Mouse (Mus musculus): ENCODE results near the gene Alox12e. TPM values are rescaled to one million over a fixed set of nuclear protein-coding genes. Genes with fewer than 3 reads are reported as not detected.

The Alox12e gene
- polyA plus RNA-seq, 1 experiment from 2014 or later = not detected

DNA sequence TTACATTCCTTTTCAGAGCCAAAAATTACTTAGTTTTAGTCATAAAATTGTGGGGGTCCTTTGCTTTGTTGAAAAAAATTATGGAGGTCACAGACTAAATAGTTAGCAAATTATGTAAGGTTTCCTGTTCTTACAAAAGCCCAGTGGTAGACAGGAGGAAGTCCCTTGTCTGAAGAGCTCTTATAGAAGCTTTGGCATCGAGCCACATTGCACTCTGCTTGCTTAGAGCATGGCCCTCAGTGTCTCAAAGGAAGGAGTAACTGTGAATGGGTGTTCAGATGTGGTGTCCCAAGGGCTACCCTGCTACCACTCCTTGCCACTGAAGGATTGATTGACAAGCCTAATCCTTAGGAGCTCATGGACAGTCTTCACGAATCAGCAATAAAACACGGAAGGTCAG lies 42.0 kb downstream of the Alox12e start:
- ATAC-seq = no peak
- Histone ChIP-seq H3K36me3 (ENCODE audit: control insufficient read depth, insufficient read depth, low read length) (no peaks in the 10 kb centered on the region), H3K4me2 (ENCODE audit: low read length) (no peak overlapping the region), H3K27me3 (ENCODE audit: control insufficient read depth, insufficient read depth, low read depth, low read length) (no peaks in the 10 kb centered on the region), H3K9me3 (replicated peaks; ENCODE audit: control insufficient read depth, low read length, poor library complexity, severe bottlenecking) (no peaks in the 10 kb centered on the region), H3K9ac (ENCODE audit: low read depth, low read length) (no peak overlapping the region), H3K27ac (ENCODE audit: low read length) (no peak overlapping the region), H3K4me1 (ENCODE audit: control insufficient read depth, insufficient read depth, low read length) (no peaks in the 10 kb centered on the region), H3K4me3 (ENCODE audit: low read depth, low read length) (no peak overlapping the region)
- WGBS = 69% methylated on average over 3 of the region's 3 CpGs

DNA sequence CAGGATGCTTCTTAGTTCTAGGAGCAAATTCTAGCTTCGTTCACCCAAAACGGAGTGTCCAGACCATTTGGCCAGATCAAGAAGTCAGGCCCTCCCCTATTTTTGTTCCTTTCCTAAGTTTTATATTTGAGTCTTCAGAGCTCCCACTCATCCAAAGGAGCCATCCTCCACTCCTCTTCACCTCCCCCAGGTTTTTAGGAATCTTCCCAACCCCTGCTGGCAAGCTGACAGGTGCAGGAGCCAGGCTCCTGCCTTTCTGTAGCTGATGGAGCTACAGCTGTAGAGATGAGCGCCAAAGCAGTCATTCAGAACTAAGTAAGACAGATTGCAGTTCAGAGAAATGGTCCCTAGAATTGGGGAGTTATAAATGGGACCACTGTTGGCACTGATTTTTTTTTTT lies 43.5 kb downstream of the Alox12e start:
- no peaks in the 10 kb centered on the region for H3K27me3 ChIP-seq (ENCODE audit: control insufficient read depth, insufficient read depth, low read depth, low read length)
- ATAC-seq = no peak
- H3K9me3 ChIP-seq (replicated peaks; ENCODE audit: control insufficient read depth, low read length, poor library complexity, severe bottlenecking) = no peaks in the 10 kb centered on the region
- H3K27ac ChIP-seq (ENCODE audit: low read length) = no peak overlapping the region
- no peak overlapping the region for H3K4me2 ChIP-seq (ENCODE audit: low read length)
- H3K4me1 ChIP-seq (ENCODE audit: control insufficient read depth, insufficient read depth, low read length) = no peaks in the 10 kb centered on the region
- no peak overlapping the region for H3K4me3 ChIP-seq (ENCODE audit: low read depth, low read length)
- no peak overlapping the region for H3K9ac ChIP-seq (ENCODE audit: low read depth, low read length)
- H3K36me3 ChIP-seq (ENCODE audit: control insufficient read depth, insufficient read depth, low read length) = no peaks in the 10 kb centered on the region
- WGBS = 85% methylated on average over 3 of the region's 3 CpGs

DNA sequence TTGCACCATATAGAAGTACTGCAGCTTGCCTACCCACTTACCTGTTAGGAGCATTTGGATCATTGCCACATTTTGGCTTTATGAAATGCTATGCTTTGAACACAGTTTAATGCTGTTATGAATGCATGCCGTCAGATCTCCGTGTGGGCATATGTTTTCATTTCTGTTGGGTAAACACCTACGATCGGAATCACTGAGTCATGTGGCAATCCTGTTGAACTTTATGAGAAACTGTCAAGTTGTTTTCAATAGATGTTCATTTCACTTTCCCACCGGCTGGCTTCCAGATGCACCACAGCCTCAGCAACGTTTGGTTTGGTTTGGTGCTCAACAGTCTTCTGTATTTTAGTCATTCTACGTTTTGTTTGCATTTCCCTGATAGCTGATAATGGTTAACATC lies 50.8 kb downstream of the Alox12e start:
- 91% methylated on average over 7 of the region's 7 CpGs for WGBS
- Histone ChIP-seq H3K27me3 (ENCODE audit: control insufficient read depth, insufficient read depth, low read depth, low read length) (no peaks in the 10 kb centered on the region), H3K36me3 (ENCODE audit: control insufficient read depth, insufficient read depth, low read length) (no peaks in the 10 kb centered on the region), H3K9ac (ENCODE audit: low read depth, low read length) (no peak overlapping the region), H3K4me1 (ENCODE audit: control insufficient read depth, insufficient read depth, low read length) (no peaks in the 10 kb centered on the region), H3K4me3 (ENCODE audit: low read depth, low read length) (no peak overlapping the region), H3K27ac (ENCODE audit: low read length) (no peak overlapping the region), H3K9me3 (replicated peaks; ENCODE audit: control insufficient read depth, low read length, poor library complexity, severe bottlenecking) (no peaks in the 10 kb centered on the region), H3K4me2 (ENCODE audit: low read length) (no peak overlapping the region)
- no peak for ATAC-seq

DNA sequence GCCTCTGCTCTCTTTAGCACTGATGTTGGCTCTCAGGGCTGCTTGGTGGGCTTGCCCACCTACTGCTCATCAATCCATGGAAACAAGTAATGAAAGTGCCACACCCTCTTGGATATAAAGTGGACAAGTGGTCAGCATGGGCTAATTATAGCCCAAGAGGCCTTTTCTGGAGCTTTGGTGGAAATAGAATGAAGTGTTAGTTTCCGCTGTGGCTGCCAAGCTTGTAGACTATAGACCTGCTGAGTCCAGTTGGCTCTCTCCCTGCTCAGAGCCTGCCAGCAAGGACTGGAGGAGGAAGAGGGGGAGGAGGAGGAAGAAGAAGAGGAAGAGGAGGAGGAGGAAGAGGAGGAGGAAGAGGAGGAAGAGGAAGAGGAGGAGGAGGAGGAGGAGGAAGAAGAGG lies 56.0 kb downstream of the Alox12e start:
- no peak overlapping the region for H3K4me2 ChIP-seq (ENCODE audit: low read length)
- H3K4me3 ChIP-seq (ENCODE audit: low read depth, low read length) = no peak overlapping the region
- no peaks in the 10 kb centered on the region for H3K27me3 ChIP-seq (ENCODE audit: control insufficient read depth, insufficient read depth, low read depth, low read length)
- H3K4me1 ChIP-seq (ENCODE audit: control insufficient read depth, insufficient read depth, low read length) = no peaks in the 10 kb centered on the region
- no peaks in the 10 kb centered on the region for H3K36me3 ChIP-seq (ENCODE audit: control insufficient read depth, insufficient read depth, low read length)
- H3K9me3 ChIP-seq (replicated peaks; ENCODE audit: control insufficient read depth, low read length, poor library complexity, severe bottlenecking) = no peaks in the 10 kb centered on the region
- H3K9ac ChIP-seq (ENCODE audit: low read depth, low read length) = no peak overlapping the region
- 86% methylated on average over 1 of the region's 1 CpGs for WGBS
- ATAC-seq = no peak
- H3K27ac ChIP-seq (ENCODE audit: low read length) = no peak overlapping the region

DNA sequence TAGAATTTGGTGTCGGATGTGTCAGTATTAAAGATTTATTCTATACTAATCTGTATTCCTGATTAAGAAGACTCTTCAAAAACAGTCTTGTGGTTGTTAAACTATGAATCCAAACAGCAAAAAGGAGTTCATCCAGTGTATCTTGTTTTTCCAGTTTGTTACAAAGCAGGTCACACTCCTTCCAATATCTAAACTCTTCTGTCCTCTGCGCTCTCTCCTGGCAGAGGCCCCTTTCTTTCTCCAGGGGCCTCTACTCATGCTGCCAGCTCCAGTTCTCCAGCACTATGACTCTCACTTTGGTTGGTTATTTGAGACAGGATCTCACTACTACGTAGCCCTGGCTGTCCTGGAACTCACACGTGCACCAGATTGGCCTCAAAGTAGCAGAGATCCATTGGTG lies 56.6 kb downstream of the Alox12e start:
- WGBS = 83% methylated on average over 4 of the region's 4 CpGs
- Histone ChIP-seq H3K36me3 (ENCODE audit: control insufficient read depth, insufficient read depth, low read length) (no peaks in the 10 kb centered on the region), H3K4me2 (ENCODE audit: low read length) (no peak overlapping the region), H3K27ac (ENCODE audit: low read length) (no peak overlapping the region), H3K9ac (ENCODE audit: low read depth, low read length) (no peak overlapping the region), H3K4me1 (ENCODE audit: control insufficient read depth, insufficient read depth, low read length) (no peaks in the 10 kb centered on the region), H3K27me3 (ENCODE audit: control insufficient read depth, insufficient read depth, low read depth, low read length) (no peaks in the 10 kb centered on the region), H3K4me3 (ENCODE audit: low read depth, low read length) (no peak overlapping the region), H3K9me3 (replicated peaks; ENCODE audit: control insufficient read depth, low read length, poor library complexity, severe bottlenecking) (no peaks in the 10 kb centered on the region)
- ATAC-seq = no peak

Other genes starting within 250 kb of the Alox12e start
- gene Asgr2, start 230.0 kb downstream of the Alox12e start, polyA plus RNA-seq (2015; fragmentation: Nextera tagmentation; extraction: Ambion mirVana) = not detected in 2 replicates
- 1.1 and 1.2 TPM in 2 replicates for gene Mgl2, start 192.3 kb downstream of the Alox12e start, polyA plus RNA-seq (2015; fragmentation: Nextera tagmentation; extraction: Ambion mirVana)
- 0.48 and 1.1 TPM in 2 replicates for gene Clec10a, start 166.4 kb downstream of the Alox12e start, polyA plus RNA-seq (2015; fragmentation: Nextera tagmentation; extraction: Ambion mirVana)
- 6.9 and 7.8 TPM in 2 replicates for gene Slc16a11, start 109.9 kb downstream of the Alox12e start, polyA plus RNA-seq (2015; fragmentation: Nextera tagmentation; extraction: Ambion mirVana)
- 12.7 and 13.6 TPM in 2 replicates for gene Slc16a13, start 101.6 kb downstream of the Alox12e start, polyA plus RNA-seq (2015; fragmentation: Nextera tagmentation; extraction: Ambion mirVana)
- 5.1 and 5.3 TPM in 2 replicates for gene Bcl6b, start 92.8 kb downstream of the Alox12e start, polyA plus RNA-seq (2015; fragmentation: Nextera tagmentation; extraction: Ambion mirVana)
- gene 0610010K14Rik, start 84.7 kb downstream of the Alox12e start, polyA plus RNA-seq (2015; fragmentation: Nextera tagmentation; extraction: Ambion mirVana) = 165 and 167 TPM in 2 replicates
- gene Gm21988, start 82.8 kb downstream of the Alox12e start, polyA plus RNA-seq (2015; fragmentation: Nextera tagmentation; extraction: Ambion mirVana) = 12.0 and 12.7 TPM in 2 replicates
- gene Rnasek, start 82.8 kb downstream of the Alox12e start, polyA plus RNA-seq (2015; fragmentation: Nextera tagmentation; extraction: Ambion mirVana) = 368 and 379 TPM in 2 replicates
- gene Alox12, start 67.3 kb downstream of the Alox12e start, polyA plus RNA-seq (2015; fragmentation: Nextera tagmentation; extraction: Ambion mirVana) = 0.34 and 0.49 TPM in 2 replicates
- gene Alox15, start 29.4 kb upstream of the Alox12e start, polyA plus RNA-seq (2015; fragmentation: Nextera tagmentation; extraction: Ambion mirVana) = 0.09 and 0.18 TPM in 2 replicates
- gene Pelp1, start 87.4 kb upstream of the Alox12e start, polyA plus RNA-seq (2015; fragmentation: Nextera tagmentation; extraction: Ambion mirVana) = 33.0 and 35.0 TPM in 2 replicates
- gene Arrb2, start 110.0 kb upstream of the Alox12e start, polyA plus RNA-seq (2015; fragmentation: Nextera tagmentation; extraction: Ambion mirVana) = 52.6 and 58.9 TPM in 2 replicates
- gene Med11, start 129.3 kb upstream of the Alox12e start, polyA plus RNA-seq (2015; fragmentation: Nextera tagmentation; extraction: Ambion mirVana) = 44.1 and 45.9 TPM in 2 replicates
- 0.35 and 0.49 TPM in 2 replicates for gene Zmynd15, start 136.8 kb upstream of the Alox12e start, polyA plus RNA-seq (2015; fragmentation: Nextera tagmentation; extraction: Ambion mirVana)
- gene Cxcl16, start 137.4 kb upstream of the Alox12e start, polyA plus RNA-seq (2015; fragmentation: Nextera tagmentation; extraction: Ambion mirVana) = 1.7 and 2.6 TPM in 2 replicates
- gene Tm4sf5, start 182.6 kb upstream of the Alox12e start, polyA plus RNA-seq (2015; fragmentation: Nextera tagmentation; extraction: Ambion mirVana) = 6.1 and 6.2 TPM in 2 replicates
- gene Vmo1, start 192.0 kb upstream of the Alox12e start, polyA plus RNA-seq (2015; fragmentation: Nextera tagmentation; extraction: Ambion mirVana) = 0.45 TPM in 1 of 2 replicates, not detected in the other
- gene Gltpd2, start 196.6 kb upstream of the Alox12e start, polyA plus RNA-seq (2015; fragmentation: Nextera tagmentation; extraction: Ambion mirVana) = 0.29 TPM in 1 of 2 replicates, not detected in the other
- gene Psmb6, start 202.7 kb upstream of the Alox12e start, polyA plus RNA-seq (2015; fragmentation: Nextera tagmentation; extraction: Ambion mirVana) = 719 and 737 TPM in 2 replicates
- not detected in 2 replicates for gene Gm40193, start 210.3 kb upstream of the Alox12e start, polyA plus RNA-seq (2015; fragmentation: Nextera tagmentation; extraction: Ambion mirVana)
- 17.9 and 19.6 TPM in 2 replicates for gene Pld2, start 217.4 kb upstream of the Alox12e start, polyA plus RNA-seq (2015; fragmentation: Nextera tagmentation; extraction: Ambion mirVana)
- gene Mink1, start 240.3 kb upstream of the Alox12e start, polyA plus RNA-seq (2015; fragmentation: Nextera tagmentation; extraction: Ambion mirVana) = 16.7 and 18.2 TPM in 2 replicates